Mouse (Mus musculus) hindbrain, embryonic 14.5 days (tissue): ENCODE data around the gene Agmo. TPM values are rescaled to one million over a fixed set of nuclear protein-coding genes. Genes with fewer than 3 reads are reported as not detected.

ENCODE experiments used
- polyA plus RNA-seq: library from polyadenylated mRNA; unstranded; fragments of >200 nt; fragmentation: Nextera tagmentation; extraction: Ambion mirVana; gene quantifications from 2 replicates; pipeline ENCODE4 v1.2.1, GENCODE M21; 2014

Agmo gene
- polyA plus RNA-seq, 1 experiment from 2014 or later, result 1.2 TPM

Other genes starting within 250 kb of the Agmo start
- gene Meox2, start 133.1 kb upstream of the Agmo start, polyA plus RNA-seq, result 0.61 and 0.84 TPM in 2 replicates